Mouse (Mus musculus) ES-E14 (cell line): ENCODE measurements around the gene Nags.

Source experiments
- CHD2 ChIP-seq: IDR thresholded peaks from 2 replicates; pipeline ENCODE4 v1.6.1; 2014; ENCODE audit warnings: mild to moderate bottlenecking, low read depth, low read length, inconsistent platforms
- ZC3H11A ChIP-seq: IDR thresholded peaks from 2 replicates; pipeline ENCODE4 v1.6.1; 2012; ENCODE audit warnings: low read depth, mild to moderate bottlenecking, inconsistent platforms, low read length, borderline replicate concordance
- ZNF384 ChIP-seq: IDR thresholded peaks from 2 replicates; pipeline ENCODE4 v1.6.1; 2012; ENCODE audit warnings: low read depth, low read length, inconsistent platforms

GRCm38 (mm10) chr11:102190848-102191247 is 45.5 kb downstream of the Nags start:
- TF ChIP-seq ZC3H11A (no peak), ZNF384 (no peak), CHD2 (no peak)
